Mouse (Mus musculus) megakaryocyte-erythroid progenitor cell, adult 5-6 weeks (primary cell): ENCODE results near the gene P3h4. TPM values are rescaled to one million over a fixed set of nuclear protein-coding genes. Genes with fewer than 3 reads are reported as not detected.
A peak's percentile ranks its signal among the peaks of the same experiment; 100 is the strongest.

Source experiments
- ATAC-seq: replicated peaks from 2 replicates; pipeline ENCODE4 v1.8.0; 2016; ENCODE audit warnings: mild to moderate bottlenecking, inconsistent platforms; ENCODE audit not compliant: severe bottlenecking, poor library complexity, low FRiP score, low TSS enrichment
- total RNA-seq, 2 experiments: library from RNA; stranded (forward) in 1 of 2; stranded (reverse) in 1 of 2; fragments of 200-1000, 215-1000 nt in 1 of 2; fragments of >200 nt in 1 of 2; fragmentation: Nextera tagmentation in 1 of 2; gene quantifications; 2 replicates each; pipeline ENCODE4 v1.2.3; 2014 to 2017

Gene P3h4
- total RNA-seq, 2 experiments from 2014 or later: 0.33 to 1.0 TPM

GRCm38 (mm10) chr11:100411736-100412135 is 2.9 kb downstream of the P3h4 start:
- ATAC-seq: no peak

DNA sequence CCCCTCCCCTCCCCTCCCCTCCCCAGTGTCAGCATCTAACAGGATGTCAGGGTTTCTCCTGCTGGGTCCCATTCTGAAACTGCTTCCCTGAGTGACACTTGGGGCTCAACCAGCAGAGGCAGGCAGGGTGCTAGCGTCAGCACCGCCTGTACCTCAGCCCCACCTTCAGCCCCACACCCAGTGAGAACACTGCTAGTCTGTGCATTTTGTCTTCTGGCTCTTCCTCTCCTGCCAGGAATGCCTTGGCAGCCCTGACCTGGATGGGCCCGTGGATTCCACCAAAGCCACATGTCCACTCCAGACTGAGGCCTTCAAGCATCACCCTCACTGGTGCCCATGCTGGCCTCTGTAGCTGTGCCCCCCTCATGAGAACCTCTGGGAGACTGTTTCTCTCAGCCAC is 5.0 kb downstream of the P3h4 start:
- no peak for ATAC-seq

DNA sequence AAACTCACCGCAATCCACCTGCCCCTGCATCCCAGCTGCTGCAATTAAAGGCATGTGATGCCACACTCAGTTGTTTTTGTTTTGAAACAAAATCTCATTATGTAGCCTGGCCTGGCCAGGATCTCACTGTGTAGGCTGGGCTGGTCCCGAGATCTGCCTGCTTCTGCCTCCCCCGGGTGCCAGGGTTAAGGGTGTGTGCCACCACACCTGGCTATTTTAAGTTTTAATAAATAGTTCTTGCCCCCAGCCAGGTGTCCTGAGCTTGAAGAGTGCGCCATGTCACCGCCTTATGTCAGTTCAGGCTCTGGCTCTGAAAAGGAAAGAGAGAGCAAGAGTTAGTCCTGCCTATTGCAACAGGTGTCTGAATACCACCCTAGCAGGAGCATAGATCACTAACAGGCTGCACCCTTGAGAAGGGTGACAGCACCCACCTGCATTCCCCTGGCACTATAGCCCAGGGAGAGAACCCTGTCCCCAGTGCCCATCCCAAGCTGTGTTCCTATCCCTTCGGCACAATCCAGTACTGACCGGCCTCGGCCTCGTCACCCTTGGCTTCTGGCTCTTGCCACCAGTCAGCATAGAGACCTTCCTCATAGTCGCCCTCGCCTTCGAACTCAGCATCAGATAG is 5.7 kb downstream of the P3h4 start:
- ATAC-seq: no peak

GRCm38 (mm10) chr11:100408076-100408834 is 6.4 kb downstream of the P3h4 start:
- ATAC-seq: peak; percentile 76

DNA sequence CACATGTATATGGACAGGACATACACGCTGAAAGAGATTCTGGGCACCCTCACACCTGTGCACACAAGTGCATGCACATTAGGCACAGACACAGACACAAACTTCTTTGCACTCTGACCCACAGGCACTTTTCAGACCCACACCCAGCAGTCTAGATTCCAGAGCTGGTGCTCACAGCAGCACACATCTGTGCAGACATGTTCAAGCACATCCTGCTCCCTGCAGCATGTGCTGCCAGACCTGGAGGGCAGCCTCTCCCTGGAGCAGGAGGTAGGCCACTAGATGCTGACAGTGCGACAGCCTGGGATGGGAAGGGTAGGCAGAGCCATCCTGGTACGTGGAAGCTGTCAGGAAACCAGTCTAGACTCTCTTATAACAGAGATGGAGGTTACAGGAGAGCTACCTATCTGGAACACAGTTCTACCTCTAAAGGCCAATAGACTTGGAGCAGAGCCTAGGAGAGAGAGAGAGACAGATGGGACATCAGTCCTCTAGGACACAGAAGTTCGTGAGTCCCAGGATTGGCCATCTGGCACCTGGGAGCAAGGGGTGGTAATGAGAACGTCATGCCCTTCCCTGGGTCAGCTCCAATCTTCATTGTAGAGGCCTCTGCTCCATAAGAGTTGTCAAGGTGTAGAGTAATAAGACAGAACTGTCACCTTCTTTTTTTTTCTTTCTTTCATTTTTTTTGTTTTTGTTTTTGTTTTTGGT is 7.5 kb downstream of the P3h4 start:
- ATAC-seq: no peak

DNA sequence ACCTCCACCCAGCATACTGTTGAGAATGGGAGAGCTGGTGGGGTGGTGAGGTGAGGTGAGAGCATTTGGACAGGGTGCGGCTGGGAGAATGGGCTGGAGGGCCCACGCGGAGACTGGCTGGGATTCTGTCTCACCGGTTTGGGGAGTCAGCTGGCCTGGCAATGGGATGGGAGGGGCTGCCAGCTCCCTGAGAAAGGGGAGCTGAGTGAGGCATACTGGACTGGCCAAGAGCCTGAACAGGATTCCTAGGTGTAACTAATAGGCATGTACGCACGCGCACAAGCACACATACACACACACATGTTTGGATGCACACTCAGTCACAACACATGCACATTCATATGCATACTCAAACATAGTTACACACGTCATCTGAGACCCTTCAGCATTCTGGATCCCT is 8.4 kb downstream of the P3h4 start:
- no peak for ATAC-seq

DNA sequence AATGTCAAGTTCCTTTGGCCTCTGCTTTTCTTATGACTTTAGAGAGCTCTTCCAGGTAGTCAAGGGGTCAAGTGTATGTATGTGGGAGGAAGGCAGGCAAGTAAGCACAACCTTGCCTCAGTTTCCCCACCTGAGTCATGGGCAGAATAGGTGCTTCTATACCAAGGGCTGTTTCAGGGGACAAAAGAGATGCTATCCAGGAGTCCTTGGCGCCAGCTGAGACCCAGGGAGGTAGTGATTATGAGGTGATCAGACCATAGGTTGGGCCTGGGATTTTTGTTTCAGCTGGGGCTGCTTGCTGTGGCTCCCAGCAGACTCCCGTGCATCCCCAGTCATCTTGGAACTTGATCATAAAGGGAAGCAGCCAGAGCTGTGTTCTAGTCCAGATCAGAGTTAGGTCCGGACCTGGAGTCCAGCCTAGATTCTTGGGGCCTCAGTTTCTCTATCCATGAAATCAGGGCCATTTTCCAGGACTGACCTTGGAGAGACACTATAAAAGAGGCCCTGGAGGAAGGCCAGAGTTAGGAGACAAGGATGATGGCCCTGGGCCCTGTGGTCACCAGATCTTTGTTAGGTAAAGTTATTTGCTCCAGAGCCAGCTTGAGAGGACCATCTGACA is 10.1 kb downstream of the P3h4 start:
- no peak for ATAC-seq

GRCm38 (mm10) chr11:100403445-100404134 is 11.0 kb downstream of the P3h4 start:
- no peak for ATAC-seq

- no peak for ATAC-seq
Measured at GRCm38 (mm10) chr11:100402682-100403081, 12.0 kb downstream of the P3h4 start.

DNA sequence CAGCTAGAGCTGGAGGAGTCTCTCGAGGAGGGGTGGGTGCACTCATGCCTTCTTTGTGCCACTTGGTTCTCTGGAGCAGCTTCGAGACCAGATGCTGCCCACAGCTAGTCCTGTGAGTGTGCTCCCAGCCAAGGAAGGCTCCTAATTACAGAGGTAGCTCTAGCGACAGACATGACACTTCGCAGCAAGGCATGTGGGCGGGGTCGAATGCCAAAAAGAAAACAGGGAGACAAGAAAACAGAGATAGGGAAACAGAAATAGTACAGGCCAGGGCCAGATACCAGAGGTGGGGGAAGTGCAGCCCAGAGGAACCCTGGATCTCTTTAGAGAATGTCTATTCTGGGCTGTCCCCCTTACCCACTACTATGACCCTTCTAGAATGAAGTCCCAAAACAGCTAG is 12.4 kb downstream of the P3h4 start:
- peak; percentile 40; the same call in 1 of the 2 replicates for ATAC-seq

- ATAC-seq: no peak
Measured at GRCm38 (mm10) chr11:100400842-100401241, 13.8 kb downstream of the P3h4 start.

GRCm38 (mm10) chr11:100399727-100400538 is 14.7 kb downstream of the P3h4 start:
- ATAC-seq: no peak

GRCm38 (mm10) chr11:100399320-100399719 is 15.3 kb downstream of the P3h4 start:
- ATAC-seq: no peak

DNA sequence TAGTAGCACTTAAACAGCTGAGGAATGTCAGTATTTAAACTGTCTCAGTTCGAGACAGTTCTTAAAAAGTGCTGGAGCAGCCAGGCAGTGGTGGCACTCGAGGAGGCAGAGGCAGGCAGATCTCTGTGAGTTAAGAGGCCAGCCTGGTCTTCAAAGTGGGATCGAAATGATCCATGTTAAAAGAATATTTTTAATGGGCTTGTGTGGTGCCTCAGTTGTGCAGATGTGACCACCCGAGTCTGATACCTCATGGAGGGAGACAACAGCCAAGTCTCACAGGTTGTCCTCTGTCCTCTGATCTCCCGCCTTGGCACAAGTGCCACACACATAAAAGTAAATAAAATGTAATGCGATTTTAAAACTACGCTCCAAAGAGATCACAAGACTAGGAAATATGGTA is 16.1 kb downstream of the P3h4 start:
- no peak for ATAC-seq

- ATAC-seq: peak; percentile 97
Measured at GRCm38 (mm10) chr11:100397600-100398389, 16.8 kb downstream of the P3h4 start, which contains the start of gene Jup. Jup (minus strand) TSS chr11:100397763.

DNA sequence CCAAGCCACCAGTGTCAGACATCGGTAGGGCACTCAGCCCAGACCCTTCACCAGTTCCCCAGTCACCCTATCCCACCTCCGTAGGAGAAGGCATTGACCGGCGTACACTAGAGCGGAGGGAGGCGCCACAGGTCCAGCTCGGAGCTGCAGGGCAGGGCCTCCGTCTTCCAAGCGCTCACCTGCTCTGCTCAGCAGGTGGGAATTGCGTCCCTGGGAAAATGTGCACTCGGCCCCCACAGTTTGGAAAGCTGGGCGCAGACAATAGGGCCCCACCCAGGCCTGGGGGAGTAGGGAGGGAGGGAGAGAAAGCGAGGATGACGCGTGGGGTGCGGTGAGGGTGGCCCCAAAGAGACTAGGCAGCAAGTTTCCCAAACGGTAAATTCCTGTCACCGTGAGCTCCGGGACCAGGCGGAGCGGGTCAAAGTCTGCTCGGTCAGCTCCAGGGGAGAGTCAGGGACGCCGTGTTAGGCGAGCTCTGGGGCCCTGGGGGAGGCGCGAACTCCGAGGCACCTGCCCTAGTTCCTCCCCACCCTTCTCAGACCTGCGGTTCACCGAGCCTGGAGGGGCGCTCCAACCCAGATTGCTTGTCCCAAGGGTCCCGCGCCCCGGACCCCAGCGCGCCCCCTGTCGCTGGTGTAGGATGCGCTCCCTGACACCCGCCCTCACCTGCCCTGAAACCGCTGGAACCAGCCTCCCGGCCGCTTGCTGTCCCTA is 17.6 kb downstream of the P3h4 start:
- ATAC-seq: no peak

DNA sequence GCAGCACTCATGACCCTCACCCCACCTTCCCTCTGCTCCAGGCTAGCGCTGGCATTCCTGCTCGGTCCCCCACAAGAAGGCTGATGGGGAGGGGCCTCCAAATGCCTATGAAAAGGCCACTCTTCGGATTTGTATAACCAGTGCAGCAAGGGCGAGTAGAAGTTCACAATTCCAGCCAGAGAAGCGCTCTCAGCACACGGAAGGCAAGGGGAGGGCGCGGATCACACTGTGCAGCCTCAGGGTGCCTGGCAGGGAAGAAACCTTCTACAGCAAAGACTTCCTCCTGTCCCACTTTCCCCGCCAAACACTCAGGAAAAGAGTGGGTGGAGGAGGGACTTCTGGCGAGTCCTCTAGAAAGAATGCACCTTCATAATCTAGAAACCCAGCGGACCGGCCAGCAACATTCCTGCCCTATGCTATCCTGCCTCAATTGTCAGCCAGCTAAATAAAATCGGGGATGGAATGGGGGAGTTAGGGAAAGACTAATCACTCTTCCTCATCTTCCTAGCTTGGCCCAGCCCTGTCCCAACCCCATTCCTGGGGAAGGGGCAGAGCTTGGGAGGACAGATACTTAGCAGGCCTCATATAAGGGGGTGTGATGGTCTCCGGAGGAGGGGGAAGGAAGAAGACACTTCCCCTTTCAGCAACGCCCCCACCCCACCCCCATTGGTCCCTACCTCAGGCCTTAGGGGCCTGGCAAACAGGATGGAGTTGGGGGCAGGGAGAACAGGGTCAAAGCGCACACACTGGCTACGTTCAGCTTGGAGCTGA is 18.6 kb downstream of the P3h4 start:
- ATAC-seq: no peak
